Mouse (Mus musculus) adrenal gland, postnatal 25 days (tissue): ENCODE results near the gene Cpd. TPM values are rescaled to one million over a fixed set of nuclear protein-coding genes. Genes with fewer than 3 reads are reported as not detected.
A peak's percentile ranks its signal among the peaks of the same experiment; 100 is the strongest.

Experiments
- DNase-seq: peaks from one replicate; pipeline ENCODE4 v3.0.0; 2021; ENCODE audit warnings: mixed read lengths
- long read RNA-seq: library from polyadenylated mRNA; stranded (forward); transcript quantifications from one replicate; pipeline ENCODE4 v2.0.0, GENCODE M21; 2021
- total RNA-seq: library from RNA; stranded (reverse); gene quantifications from 2 replicates; pipeline ENCODE4 v1.2.3, GENCODE M21; 2021

Cpd gene
- 39.7 and 45.4 TPM in 2 replicates for total RNA-seq
- long read RNA-seq, full-length matches to known transcripts: 8 of 16 reads
- long read RNA-seq, partial matches to known transcripts: 5 of 16 reads
- long read RNA-seq, other reads (novel, unspliced or antisense): 3 of 16 reads

DNA sequence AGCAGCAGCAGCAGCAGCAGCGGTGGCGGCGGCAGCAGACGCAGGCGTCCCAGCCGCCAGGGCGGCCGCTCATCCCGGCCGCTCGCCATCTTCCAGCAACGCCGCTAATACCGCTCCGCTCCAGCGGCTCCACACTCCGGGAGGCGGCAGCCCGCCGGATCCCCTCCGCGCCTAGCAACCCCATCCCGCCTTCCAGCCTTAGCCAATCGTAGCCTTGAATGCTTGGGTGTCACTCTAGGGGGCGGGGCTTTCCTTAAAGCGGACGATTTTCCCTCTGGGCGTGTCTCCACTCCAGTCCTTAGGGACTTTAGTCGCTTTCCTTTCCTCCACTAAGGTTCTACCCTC is at the start of gene Cpd:
Gene Cpd, minus strand, starts transcription at position 141 of the 345 bp plus-strand sequence.
- DNase-seq: peak; percentile 94

DNA sequence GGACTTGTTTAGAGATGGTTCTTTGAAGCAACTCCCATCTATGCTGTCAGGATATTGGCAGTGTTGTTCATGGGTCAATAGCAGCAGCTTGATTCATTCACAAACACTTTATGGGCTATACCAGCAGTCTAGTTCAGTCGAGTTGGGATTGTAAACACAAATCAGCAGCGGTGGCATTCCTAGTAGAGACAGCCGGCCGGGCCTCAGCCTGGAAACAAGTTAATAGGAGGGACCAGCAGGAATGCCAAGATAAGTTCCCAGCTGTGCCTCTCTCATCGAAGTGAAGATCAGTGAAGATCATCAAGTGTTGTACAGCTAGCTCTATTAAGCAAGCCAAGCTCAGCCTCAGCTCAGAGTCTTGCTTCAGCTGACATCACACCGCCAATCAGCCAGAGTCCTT is 49.5 kb upstream of the Cpd start:
- DNase-seq: no peak

DNA sequence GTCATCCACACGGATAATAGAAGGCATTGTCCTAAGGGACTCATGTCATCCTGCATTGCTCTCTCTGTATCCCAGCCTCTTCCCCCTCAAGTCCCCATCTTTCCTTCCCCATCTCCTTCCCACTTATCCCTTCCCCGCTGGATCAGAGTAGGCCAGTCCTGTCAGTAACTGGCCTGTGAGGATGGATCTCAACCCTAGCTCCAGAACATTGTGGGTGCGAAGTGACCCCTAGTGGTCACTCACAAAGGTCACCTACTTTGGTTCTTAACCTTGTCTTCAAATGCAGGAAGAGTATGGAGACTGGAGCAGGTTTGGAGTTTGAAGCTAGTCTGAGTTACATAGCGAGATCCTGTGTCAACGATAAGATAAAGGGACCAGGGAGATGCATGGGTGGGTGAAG is 47.4 kb upstream of the Cpd start:
- peak; percentile 56 for DNase-seq

DNA sequence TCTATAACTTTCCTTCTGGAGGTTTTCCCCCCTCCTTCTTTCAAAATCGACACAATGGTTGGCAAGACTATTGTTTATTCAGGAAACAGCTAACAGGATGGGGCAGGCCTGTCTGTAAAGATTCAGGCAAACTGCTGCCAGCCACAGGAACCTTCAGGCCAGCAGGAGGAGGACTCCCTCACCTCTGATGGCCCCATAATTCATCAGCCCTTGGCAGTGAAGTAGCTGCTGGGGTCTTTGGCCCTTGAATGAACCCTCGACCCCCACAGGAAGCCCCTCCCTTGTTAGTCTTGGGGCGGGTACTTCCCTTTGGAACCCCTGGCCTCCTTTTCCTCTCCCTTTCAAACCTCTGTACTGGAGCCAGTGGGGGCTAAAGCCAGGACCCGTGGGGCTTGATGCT is 46.8 kb upstream of the Cpd start:
- DNase-seq: peak; percentile 25

DNA sequence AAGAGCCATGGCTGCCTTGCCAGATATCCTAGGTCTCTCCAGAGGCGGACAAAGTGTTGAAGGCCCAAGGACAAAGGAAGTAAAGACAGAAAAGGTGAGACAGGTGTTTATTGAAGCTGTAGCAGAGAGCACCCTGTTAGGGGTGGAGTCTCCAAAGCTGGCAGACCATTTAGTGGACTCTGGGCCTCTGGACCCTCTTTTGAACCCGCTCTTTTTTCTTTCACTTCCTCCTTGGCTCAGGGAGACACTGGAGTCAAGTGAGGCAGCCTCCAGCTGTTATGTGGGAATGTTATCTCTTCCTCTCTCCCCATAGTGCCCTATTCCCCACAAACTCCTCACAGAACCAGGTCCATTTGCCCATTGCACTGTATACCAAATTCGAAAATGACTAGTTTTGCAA is 46.2 kb upstream of the Cpd start:
- no peak for DNase-seq

DNA sequence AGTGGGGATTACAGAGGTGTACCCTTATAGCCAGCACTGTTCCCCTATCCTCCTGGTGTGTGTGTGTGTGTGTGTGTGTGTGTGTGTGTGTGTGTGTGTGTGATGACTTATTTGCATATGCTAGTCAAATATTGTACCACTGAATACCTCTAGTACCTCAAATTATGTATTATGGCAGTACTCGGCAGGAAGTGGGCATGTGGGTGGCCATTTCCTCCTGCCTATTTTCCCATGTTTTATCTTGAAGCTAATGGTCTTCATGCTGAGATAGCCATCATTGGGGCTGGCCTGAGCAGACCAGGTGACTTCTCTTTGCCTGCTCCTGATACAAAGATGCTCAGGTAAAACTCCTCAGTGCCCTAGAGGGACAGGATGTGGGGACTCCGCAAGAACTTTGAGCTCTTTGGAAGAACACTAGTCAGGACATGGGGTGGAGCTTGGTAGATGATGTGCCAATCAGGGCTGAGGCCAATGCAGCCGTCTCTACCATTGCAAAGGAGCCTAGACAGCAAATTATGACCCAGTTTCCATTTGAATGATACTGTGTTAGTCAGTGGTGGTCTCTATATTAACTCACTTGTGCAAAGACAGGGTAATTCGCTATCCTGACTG is 45.0 kb upstream of the Cpd start:
- no peak for DNase-seq

DNA sequence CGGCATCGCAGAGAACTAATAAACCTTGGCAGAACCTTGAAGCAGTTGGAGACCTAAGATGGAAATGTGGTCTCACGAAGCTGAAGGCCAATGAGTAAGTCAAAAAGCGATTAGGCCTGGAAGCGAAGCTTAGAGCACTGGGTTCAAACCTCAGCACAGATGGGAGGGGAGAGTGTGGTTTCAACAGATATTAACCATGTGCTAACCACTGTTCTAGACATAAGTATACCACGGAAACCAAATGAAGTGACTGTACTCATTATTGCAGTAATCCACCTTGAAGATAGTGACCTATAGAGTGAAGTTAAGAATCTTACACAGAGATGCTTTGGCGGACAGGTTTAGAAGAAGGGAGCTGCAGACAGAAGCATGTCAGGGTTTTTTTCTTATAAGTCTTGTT is 44.4 kb upstream of the Cpd start:
- DNase-seq: no peak

DNA sequence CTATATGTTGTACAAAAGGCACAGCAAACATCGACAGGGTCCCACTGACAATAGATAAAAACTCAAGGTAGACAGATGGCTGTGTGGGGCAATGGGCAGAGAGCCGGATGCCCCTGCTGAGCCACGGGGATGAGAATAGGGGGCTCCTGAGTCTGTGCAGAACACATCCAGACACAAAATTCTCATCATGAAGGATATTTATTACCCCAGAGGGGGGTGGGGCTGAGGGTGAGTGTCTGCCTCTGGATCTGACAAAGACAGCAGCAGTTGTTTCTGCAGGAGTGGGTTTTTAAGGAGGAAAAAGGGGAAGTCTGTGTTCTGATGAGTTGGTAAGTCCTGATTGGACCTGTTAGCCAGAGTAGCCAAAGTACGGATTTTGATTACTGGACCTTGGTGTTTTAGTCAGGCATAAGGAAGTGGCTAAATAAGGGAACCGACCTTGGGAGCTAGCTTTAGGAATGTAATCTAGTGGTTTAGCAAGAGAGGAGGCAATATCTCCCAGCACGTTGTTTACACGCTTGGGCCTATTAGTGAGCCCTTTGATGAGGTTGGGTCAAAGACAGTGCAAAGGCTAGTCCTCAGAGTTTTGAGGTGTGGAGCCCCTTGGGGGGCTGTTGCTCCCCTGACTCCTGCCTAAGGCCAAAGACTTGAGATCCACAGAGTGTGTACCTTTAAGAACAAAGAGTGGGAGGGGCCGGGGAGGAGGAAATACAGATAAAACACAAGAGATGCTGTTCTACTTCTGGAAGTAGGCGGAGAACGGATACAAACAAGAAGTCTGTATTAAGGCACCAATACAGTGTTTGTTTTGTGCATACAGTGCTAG is 42.7 kb upstream of the Cpd start:
- no peak for DNase-seq

DNA sequence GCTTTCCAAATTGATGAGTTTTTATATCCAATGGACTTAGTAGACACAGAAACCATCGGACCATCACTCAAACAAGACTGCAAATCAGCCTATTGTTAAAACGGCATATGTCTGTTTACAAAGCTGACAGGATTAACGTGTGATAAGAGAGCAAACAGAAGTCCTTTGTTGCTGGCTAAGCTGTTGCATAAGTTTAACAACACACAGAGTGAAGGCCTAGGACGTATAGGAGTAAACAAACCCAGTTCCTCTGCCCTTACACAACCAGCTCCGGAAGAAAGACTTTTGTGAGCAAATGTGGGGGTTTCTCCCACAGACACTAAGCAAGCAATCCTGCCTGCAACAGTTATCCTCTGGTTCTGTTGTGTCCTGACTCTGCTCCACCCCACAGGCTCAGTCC is 37.6 kb upstream of the Cpd start:
- no peak for DNase-seq

DNA sequence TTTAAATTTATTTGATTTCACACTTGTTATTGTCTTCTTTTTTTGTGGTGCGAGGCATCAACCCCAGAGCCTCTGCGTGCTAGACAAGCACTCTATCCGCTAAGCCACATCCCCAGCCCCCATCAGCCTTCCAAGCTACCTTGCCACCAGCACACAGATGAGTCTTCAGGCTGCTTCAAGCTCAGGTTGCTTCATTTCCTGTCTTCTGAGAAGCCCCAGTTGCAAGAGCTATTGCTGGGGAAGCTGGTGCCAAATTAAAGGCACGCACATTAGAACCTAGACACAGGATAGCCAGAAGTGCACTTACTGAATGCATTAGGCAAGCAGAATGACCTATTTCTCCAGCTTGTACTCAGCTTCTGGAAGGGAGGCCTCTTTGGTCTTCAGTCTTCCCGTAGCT is 33.0 kb upstream of the Cpd start:
- DNase-seq: no peak

DNA sequence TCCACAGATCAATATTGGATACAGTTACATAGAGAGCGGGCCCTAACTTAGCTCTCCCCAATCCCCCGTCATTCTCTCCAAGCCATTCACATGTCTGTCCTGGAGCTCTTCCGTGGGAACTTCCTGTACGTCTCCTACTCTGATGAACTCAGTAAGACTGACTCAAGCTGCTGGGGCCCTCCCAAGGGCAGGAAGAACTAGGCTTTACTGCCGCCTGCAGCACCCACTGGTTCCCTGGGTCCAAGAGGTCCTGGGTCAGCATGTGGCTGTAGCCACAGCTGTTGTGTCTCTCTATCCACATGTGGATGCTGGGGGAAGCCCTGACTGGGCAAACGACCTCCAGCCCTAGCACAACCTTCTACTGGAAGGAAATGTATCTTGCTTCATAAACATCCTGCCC is 27.9 kb upstream of the Cpd start:
- no peak for DNase-seq

DNA sequence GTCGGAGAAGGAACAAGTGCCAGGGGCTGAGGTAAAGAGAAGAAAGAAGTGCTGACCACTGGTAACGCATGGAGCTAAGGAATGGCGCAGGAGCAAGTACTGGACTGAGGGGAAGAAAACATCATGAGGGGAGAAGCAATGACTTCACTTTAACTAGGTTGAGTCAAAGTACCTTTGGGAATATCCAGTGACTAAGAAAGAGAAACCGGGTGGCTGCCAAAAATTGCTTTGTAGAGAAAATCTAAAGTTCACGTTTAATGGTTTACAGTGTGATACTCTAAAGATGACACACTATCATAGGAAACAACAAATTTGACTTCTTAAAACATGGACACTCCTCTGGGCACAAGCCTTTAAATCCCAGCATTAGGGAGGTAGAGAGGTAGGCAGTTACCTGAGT is 27.0 kb upstream of the Cpd start:
- DNase-seq: no peak

DNA sequence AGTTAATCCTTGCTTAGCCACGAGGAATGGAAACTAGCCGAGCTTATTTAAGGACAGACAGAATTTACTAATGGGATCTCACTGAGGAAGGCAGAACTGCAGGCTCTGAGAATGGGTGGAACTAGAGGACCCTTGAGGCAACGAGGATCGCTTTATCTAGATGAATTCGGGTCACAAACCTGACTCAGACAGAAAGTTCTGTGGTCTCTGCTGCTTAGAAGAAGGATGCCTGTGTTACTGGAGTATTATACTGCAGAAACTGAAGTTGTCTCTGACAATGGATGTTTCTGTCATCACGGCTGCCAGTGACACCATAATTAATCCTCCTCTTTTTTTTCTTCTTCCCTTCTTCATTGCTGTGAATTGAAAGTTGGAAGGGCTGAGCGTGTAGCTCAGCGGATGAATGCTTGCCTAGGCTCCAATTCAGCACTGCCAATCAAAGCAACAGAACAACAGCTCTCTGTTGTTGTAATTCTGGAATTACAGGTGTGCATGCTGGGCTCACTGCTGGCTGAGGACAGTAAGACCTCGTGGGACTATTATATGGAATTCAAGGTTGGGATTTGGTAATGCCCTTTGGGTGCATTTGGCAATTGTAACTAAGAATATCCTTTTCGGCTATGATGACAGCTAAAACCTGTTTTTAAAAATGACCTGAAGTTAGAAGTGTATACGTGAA is 25.9 kb upstream of the Cpd start:
- DNase-seq: no peak

DNA sequence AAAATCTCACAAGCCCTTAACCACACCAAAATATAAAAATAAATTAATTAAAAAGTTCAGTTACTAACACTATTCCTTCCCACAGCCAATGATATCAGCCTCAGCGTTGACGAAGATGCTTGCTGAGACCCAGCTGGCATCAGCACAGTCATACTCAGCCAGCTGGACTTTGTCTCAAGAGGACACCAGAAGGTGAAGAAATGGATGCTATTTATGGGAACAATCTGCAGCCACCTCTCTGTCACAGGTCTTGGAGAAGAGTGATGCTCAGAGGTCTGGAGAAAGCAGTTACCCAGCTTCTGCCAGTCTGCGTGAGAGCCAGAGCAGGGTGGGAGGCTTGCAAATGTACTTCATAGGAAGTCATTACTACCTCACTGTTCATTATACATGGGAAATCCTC is 14.4 kb upstream of the Cpd start:
- no peak for DNase-seq

DNA sequence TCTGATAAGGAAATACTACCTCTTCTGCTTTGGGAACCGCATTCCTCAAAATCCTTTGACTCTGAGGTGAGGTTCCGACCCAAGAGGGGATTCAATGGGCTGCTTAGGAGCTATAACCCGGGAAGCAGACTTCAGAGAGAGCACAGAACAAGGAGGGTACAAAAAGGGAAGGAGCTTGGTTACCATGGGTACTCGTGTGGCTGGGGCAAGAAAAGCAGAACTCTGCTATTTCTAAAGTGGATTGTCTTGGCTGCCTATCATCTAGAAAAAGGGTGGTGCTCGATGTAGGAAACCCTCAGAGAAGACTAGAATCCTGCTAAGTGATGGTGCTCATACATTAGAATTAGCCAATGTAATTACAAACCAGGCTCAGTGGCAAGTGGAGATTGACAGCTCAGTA is 12.4 kb upstream of the Cpd start:
- DNase-seq: no peak

DNA sequence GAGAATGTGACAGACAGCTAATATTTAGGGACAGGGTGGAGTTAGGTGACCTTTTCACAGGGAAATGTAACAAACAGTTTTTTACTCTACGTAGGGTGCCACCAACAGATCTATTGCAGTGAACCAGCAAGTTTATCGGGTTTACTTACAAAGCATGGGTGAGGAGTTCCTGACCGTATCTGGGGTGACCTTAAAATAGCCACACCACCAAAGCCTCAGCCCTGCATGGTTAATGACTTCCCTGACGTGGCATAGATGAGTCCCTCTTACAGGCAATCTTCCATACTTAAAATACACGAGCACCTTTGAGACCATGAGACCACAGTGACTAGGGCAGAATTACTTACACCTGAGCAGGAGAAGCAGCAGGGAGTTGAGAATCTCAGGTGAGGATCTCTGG is 12.0 kb upstream of the Cpd start:
- no peak for DNase-seq

DNA sequence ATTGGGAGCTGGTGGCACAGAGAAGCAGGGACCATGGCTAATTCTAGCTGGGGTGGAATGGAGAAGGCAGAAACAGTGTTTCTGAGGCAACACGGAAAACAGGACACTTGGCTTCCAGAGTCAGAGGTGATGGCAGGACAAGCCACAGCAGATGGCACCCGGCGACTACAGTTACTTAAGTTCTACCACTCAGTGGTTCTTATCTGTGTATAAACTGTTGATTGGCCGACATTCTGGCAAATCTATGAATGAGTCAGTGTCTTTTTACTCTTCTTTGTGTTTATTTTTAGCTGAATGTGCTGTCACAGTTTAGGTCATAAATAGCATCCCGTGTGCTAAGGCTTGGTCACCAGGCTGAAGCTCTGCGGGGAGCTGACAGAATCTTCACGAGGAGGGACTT is 10.3 kb upstream of the Cpd start:
- DNase-seq: no peak

DNA sequence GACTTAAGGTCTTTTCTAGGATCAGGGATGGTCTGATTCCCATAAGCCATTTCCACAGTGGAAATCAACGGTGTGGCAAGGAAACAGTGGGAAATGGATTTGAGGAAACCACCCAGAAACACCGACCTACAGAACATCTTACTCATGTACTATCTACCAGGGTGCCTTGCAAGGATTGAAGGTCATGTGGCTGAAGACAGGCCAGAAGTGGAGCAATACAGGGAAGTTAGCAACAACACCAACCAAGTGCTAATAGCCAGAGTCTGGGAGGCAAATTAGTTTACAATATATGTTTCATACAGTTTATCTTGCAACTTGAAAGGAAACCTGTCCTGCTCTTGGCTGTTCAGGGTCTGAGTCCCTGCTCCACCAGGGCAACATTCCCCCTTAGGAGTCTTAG is 9.8 kb upstream of the Cpd start:
- no peak for DNase-seq

DNA sequence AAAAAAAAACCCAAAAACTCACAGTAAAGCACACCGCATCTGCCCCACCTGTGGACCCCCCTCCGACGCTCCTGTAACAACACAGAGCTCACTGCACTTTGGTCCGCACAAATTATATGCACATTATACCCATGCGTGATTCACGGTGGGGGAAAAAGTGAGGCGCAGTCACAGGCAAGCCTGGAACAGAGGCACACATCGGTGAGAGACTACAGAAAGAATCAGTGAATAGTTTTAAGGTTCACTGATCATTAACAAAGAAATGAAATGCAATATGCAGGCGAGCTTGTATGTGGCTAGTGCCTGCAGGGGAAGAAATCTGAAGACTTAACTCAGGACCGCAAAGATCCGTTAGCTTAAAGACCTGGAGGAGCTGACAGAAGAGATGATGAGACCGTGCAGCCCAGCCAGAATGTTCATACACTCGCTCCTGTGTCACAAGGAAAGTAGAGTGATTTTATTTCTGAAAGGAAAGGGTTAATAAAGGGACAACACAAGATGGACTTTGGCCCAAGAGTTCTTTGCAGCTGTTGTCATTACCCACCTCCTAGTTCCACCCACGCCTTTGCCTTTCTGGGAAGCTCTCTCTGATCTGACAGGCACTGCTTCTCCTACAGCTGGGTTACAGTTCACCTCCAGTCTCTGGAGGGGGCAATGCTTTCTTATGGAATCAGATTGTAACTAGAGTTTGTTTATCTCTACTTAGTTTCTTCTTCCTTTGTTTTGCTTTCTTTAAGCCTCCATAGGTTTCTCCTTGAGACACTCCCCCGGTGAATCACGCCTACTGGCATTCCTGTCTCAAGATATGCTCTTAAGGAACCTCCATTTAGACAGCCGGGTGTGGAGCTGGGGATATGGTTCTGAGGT is 7.9 kb upstream of the Cpd start:
- no peak for DNase-seq

DNA sequence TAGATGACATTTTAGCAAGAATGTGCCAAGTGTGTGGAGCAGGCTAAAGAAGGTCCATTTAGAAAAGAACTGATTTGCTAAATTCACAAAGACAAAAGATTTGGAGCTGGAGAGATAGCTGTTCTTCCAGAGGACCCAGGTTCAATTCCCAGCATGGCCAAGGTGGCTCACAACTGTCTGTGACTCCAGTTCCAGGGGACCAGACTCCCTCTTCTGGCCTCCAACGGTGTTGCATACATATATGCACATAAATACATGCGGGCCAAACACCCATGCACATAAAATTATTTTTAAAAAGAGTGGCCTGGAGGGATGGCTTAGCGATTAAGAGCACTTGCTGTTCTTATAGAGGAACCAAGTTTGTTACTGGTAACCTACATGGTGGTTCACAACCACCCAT is 4.7 kb upstream of the Cpd start:
- no peak for DNase-seq

DNA sequence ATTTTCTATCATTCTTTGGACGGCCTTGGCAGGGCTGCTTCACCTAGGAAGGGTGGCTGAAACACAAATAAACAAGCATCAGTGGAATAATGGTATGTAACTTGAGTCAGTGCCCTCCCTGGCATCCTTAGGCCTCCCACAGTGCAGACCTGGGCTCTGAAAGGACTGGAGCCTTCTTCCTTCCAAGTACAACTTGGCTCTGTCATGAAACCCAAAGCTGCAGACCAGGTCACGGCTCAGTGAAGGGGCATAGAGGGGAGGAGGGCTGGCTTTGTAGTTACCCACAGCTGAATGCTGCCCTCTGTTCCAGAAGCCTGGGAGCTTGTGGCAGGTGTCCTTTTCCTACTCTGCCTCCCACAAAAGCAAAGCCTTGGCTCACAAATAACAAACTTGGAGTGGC is 2.8 kb upstream of the Cpd start:
- no peak for DNase-seq

DNA sequence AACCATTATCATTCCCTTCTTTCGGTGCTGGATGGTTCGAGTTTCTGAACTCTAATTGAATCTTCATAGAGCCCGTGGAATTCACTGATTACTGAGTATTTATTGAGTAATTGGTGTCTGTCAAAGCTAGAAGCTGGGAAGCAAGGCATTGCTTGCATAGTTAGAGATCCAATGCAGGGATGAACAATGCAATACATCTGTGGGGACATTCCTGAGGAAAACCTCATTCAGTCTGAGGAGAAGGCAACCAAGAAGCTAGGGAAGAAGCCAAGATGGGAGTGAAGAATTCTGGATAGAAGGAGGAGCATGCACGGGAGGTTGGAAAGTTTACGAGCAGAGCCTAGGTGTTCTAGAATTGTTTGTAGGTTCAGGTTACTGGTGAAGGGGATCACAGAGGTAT is 1.3 kb upstream of the Cpd start:
- no peak for DNase-seq

DNA sequence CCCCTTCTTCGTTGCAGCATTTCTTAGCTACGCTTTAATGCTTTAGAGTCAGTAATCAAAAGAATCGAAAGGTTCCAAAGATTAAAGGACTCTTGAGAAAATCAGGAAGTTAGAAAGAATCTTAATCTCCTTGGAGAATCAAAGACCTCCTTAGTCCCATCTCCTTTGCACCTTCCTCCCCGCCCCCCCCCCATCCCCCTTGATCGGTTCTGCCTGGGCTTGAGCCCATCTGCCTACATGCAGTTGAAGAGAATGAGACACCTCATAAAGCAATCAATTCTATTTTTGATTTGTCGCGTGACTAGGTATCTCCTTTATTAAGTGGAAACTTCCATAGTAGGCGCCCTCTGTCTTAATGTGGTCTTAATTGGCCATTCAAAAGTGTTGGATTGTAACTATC is 536 bp upstream of the Cpd start:
- DNase-seq: no peak
